Comparison of ENCODE assay signal across 15 mouse cellular contexts in genomic region chr3:136702861-136703260, GRCm38 (mm10).
"Had no signal": no experiment of that assay in that cellular context is flagged by ENCODE, and none has a peak within 500 bp of the region (broad histone marks: within the 10 kb centered on the region; RNA-seq: fewer than 3 reads in every experiment).

No protein-coding gene starts in this region.

- H3K9ac ChIP-seq: limb, embryonic 12.5 days; liver, embryonic 13.5 days; midbrain, embryonic 12.5 days; neural tube, embryonic 15.5 days had no signal

- H3K4me2 ChIP-seq: limb, embryonic 12.5 days; liver, embryonic 13.5 days; midbrain, embryonic 12.5 days; neural tube, embryonic 15.5 days had no signal

- DNase-seq: kidney, adult 11 months; kidney, adult 9 months; kidney, postnatal 36 days; liver; liver, embryonic 13.5 days; lung, adult 18-20 months; lung, postnatal 4 days; right cerebral cortex, adult 18-20 months; right cerebral cortex, postnatal 25 days; thymus, postnatal 4 days had no signal

- H3K36me3 ChIP-seq: limb, embryonic 12.5 days; liver, embryonic 13.5 days; midbrain, embryonic 12.5 days; neural tube, embryonic 15.5 days had no signal

- H3K4me3 ChIP-seq: limb, embryonic 12.5 days; liver, embryonic 13.5 days; midbrain, embryonic 12.5 days; neural tube, embryonic 15.5 days had no signal

- H3K9me3 ChIP-seq: limb, embryonic 12.5 days; liver, embryonic 13.5 days; midbrain, embryonic 12.5 days; neural tube, embryonic 15.5 days had no signal

- H3K27me3 ChIP-seq: limb, embryonic 12.5 days; liver, embryonic 13.5 days; midbrain, embryonic 12.5 days; neural tube, embryonic 15.5 days had no signal

- H3K27ac ChIP-seq: kidney, postnatal 0 days; limb, embryonic 12.5 days; liver, embryonic 13.5 days; midbrain, embryonic 12.5 days; neural tube, embryonic 15.5 days; stomach, postnatal 0 days had no signal
